ENCODE assay signal across 10 mouse cellular contexts in genomic region chr13:23537006-23537710, GRCm38 (mm10). TPM values are rescaled to one million over a fixed set of nuclear protein-coding genes. Genes with fewer than 3 reads are reported as not detected.
DNase-seq lines count a peak whose midpoint lies in the region; ATAC-seq and TF ChIP-seq lines count a peak whose summit lies in the region.
"Had no signal": no experiment of that assay in that cellular context is flagged by ENCODE, and none has a peak within 500 bp of the region (broad histone marks: within the 10 kb centered on the region; RNA-seq: fewer than 3 reads in every experiment).

No protein-coding gene starts in this region.

- ATAC-seq in lung, embryonic 14.5 days (ENCODE audit: insufficient read depth): no peak
- no peak for ATAC-seq in embryonic facial prominence, embryonic 11.5 days (replicated peaks; ENCODE audit: insufficient number of reproducible peaks, low FRiP score, low TSS enrichment, low read depth)
- no peak for ATAC-seq in hindbrain, embryonic 13.5 days (ENCODE audit: low FRiP score)

- peaks cover 13% of the 10 kb centered on the region; the same call in 1 of the 2 replicates for H3K4me1 ChIP-seq in lung, embryonic 14.5 days (ENCODE audit: insufficient read depth)
- no peaks in the 10 kb centered on the region for H3K4me1 ChIP-seq in embryonic facial prominence, embryonic 11.5 days (ENCODE audit: control insufficient read depth, insufficient read depth, low read length)
- H3K4me1 ChIP-seq in hindbrain, embryonic 13.5 days (replicated peaks): peaks cover 36% of the 10 kb centered on the region

- TF ChIP-seq CTCF in lung, embryonic 14.5 days (IDR thresholded peaks at IDR 0.05; ENCODE audit: low read depth): no peak

- H3K27ac ChIP-seq in lung, embryonic 14.5 days (ENCODE audit: low read depth): peak overlapping the region; percentile 99; the same call in 1 of the 2 replicates
- H3K27ac ChIP-seq in embryonic facial prominence, embryonic 11.5 days (replicated peaks; ENCODE audit: low read depth, low read length): no peak overlapping the region
- no peak overlapping the region for H3K27ac ChIP-seq in hindbrain, embryonic 13.5 days
- H3K27ac ChIP-seq in macrophage: peak overlapping the region; percentile 51; the same call in 1 of the 2 replicates

- H3K9me3 ChIP-seq in lung, embryonic 14.5 days (ENCODE audit: low read depth, low read length): no peaks in the 10 kb centered on the region
- no peaks in the 10 kb centered on the region for H3K9me3 ChIP-seq in embryonic facial prominence, embryonic 11.5 days (replicated peaks; ENCODE audit: control insufficient read depth, low read length)
- H3K9me3 ChIP-seq in hindbrain, embryonic 13.5 days: no peaks in the 10 kb centered on the region

- peak overlapping the region; percentile 75 for H3K9ac ChIP-seq in lung, embryonic 14.5 days
- H3K9ac ChIP-seq in embryonic facial prominence, embryonic 11.5 days (replicated peaks; ENCODE audit: low read length): peak overlapping the region; percentile 7; the same call in 1 of the 2 replicates
- no peak overlapping the region for H3K9ac ChIP-seq in hindbrain, embryonic 13.5 days

- 59% methylated on average over 3 of the region's 3 CpGs for WGBS in lung, embryonic 14.5 days
- 86% methylated on average over 3 of the region's 3 CpGs for WGBS in embryonic facial prominence, embryonic 11.5 days
- WGBS in hindbrain, embryonic 13.5 days: 87% methylated on average over 3 of the region's 3 CpGs
- 75% methylated on average over 2 of the region's 3 CpGs for WGBS in macrophage (ENCODE audit: missing documents)

- H3K4me3 ChIP-seq in lung, embryonic 14.5 days (ENCODE audit: low read depth, low read length): peak overlapping the region; percentile 53
- peak overlapping the region; percentile 56 for H3K4me3 ChIP-seq in embryonic facial prominence, embryonic 11.5 days (ENCODE audit: low read depth, low read length)
- no peak overlapping the region for H3K4me3 ChIP-seq in hindbrain, embryonic 13.5 days
- peak overlapping the region; percentile 39; the same call in 1 of the 2 replicates for H3K4me3 ChIP-seq in macrophage (ENCODE audit: inconsistent target)

- no peaks in the 10 kb centered on the region for H3K27me3 ChIP-seq in lung, embryonic 14.5 days (ENCODE audit: insufficient read depth, low read length)
- no peaks in the 10 kb centered on the region for H3K27me3 ChIP-seq in embryonic facial prominence, embryonic 11.5 days (ENCODE audit: control insufficient read depth, insufficient read depth, low read length)
- H3K27me3 ChIP-seq in hindbrain, embryonic 13.5 days: no peaks in the 10 kb centered on the region

- H3K36me3 ChIP-seq in lung, embryonic 14.5 days (ENCODE audit: insufficient read depth): no peaks in the 10 kb centered on the region
- no peaks in the 10 kb centered on the region for H3K36me3 ChIP-seq in embryonic facial prominence, embryonic 11.5 days (replicated peaks; ENCODE audit: control insufficient read depth, insufficient read depth, low read depth, low read length)
- H3K36me3 ChIP-seq in hindbrain, embryonic 13.5 days: no peaks in the 10 kb centered on the region
- no peaks in the 10 kb centered on the region for H3K36me3 ChIP-seq in macrophage (ENCODE audit: inconsistent target)

- no peak for DNase-seq in lung, embryonic 14.5 days
- DNase-seq in lung, adult 18-20 months: no peak
- no peak for DNase-seq in embryonic facial prominence, embryonic 11.5 days (ENCODE audit: low spot score)
- no peak for DNase-seq in frontal cortex, postnatal 10 days (ENCODE audit: low spot score in 2 of 2)
- DNase-seq in cerebellum, postnatal 10 days: no peak
- DNase-seq: cerebellum, adult 2 months; lung, postnatal 36 days; right cerebral cortex, postnatal 4 days had no signal

- no peaks in the 10 kb centered on the region for H3K79me2 ChIP-seq in macrophage (ENCODE audit: inconsistent target)

- peak overlapping the region; percentile 63 for H3K4me2 ChIP-seq in lung, embryonic 14.5 days
- H3K4me2 ChIP-seq in embryonic facial prominence, embryonic 11.5 days (ENCODE audit: low read depth, low read length): peak overlapping the region; percentile 17
- peak overlapping the region; percentile 74 for H3K4me2 ChIP-seq in hindbrain, embryonic 13.5 days

RNA-seq across cellular contexts. Expression of gene Hist1h3g, which starts 1.9 kb away (rescaled TPM):
- 6.6 and 7.5 TPM in 2 replicates for polyA plus RNA-seq in lung, embryonic 14.5 days (2014; fragmentation: Nextera tagmentation; extraction: Ambion mirVana)
- 6.1 and 7.8 TPM in 2 replicates for polyA plus RNA-seq in embryonic facial prominence, embryonic 11.5 days (2014; fragmentation: Nextera tagmentation; extraction: Ambion mirVana)
- 1.8 and 3.0 TPM in 2 replicates for polyA plus RNA-seq in hindbrain, embryonic 13.5 days (2015; fragmentation: Nextera tagmentation; extraction: Ambion mirVana)
- 1 to 10 TPM in 3 of 26 experiments, not detected in 23; 2.6 to 6.9 (median 3.0) TPM for total RNA-seq in macrophage (2018; cell fraction: chromatin; rRNA removed)
- total RNA-seq in macrophage (2018; cell fraction: cytosol; rRNA removed): 10 to 100 TPM in 3 of 26 experiments, 1 to 10 TPM in 21, under 1 TPM in 2; 0.91 to 17.1 (median 3.1) TPM
- 1 to 10 TPM in 3 of 26 experiments, not detected in 23; 2.4 to 9.1 (median 2.4) TPM for total RNA-seq in macrophage (2018; cell fraction: nucleus; rRNA removed)
- polyA plus RNA-seq in macrophage (2018): not detected in 3 replicates
- polyA plus RNA-seq: cerebellum, adult 2 months had no signal

RNA-seq across cellular contexts. Expression of gene Hist1h2af, which starts 3.5 kb away (rescaled TPM):
- 13.0 and 14.6 TPM in 2 replicates for polyA plus RNA-seq in lung, embryonic 14.5 days (2014; fragmentation: Nextera tagmentation; extraction: Ambion mirVana)
- polyA plus RNA-seq in embryonic facial prominence, embryonic 11.5 days (2014; fragmentation: Nextera tagmentation; extraction: Ambion mirVana): 7.8 and 7.9 TPM in 2 replicates
- 2.4 TPM in 1 of 2 replicates, not detected in the other for polyA plus RNA-seq in hindbrain, embryonic 13.5 days (2015; fragmentation: Nextera tagmentation; extraction: Ambion mirVana)
- total RNA-seq in macrophage (2018; cell fraction: chromatin; rRNA removed): 10 to 100 TPM in 2 of 26 experiments, 1 to 10 TPM in 5, not detected in 19; 3.1 to 25.0 (median 5.3) TPM
- 10 to 100 TPM in 15 of 26 experiments, 1 to 10 TPM in 11; 2.6 to 50.6 (median 16.0) TPM for total RNA-seq in macrophage (2018; cell fraction: cytosol; rRNA removed)
- 10 to 100 TPM in 1 of 26 experiments, 1 to 10 TPM in 14, not detected in 11; 2.4 to 22.9 (median 4.9) TPM for total RNA-seq in macrophage (2018; cell fraction: nucleus; rRNA removed)
- not detected in 3 replicates for polyA plus RNA-seq in macrophage (2018)

RNA-seq across cellular contexts. Expression of gene Hist1h2bh, which starts 6.0 kb away (rescaled TPM):
- polyA plus RNA-seq in lung, embryonic 14.5 days (2014; fragmentation: Nextera tagmentation; extraction: Ambion mirVana): 1.0 and 1.8 TPM in 2 replicates
- polyA plus RNA-seq in embryonic facial prominence, embryonic 11.5 days (2014; fragmentation: Nextera tagmentation; extraction: Ambion mirVana): 0.67 and 1.3 TPM in 2 replicates
- 0.29 TPM in 1 of 2 replicates, not detected in the other for polyA plus RNA-seq in hindbrain, embryonic 13.5 days (2015; fragmentation: Nextera tagmentation; extraction: Ambion mirVana)
- 1 to 10 TPM in 1 of 26 experiments, under 1 TPM in 7, not detected in 18; 0.51 to 1.7 (median 0.67) TPM for total RNA-seq in macrophage (2018; cell fraction: chromatin; rRNA removed)
- 1 to 10 TPM in 22 of 26 experiments, under 1 TPM in 4; 0.50 to 6.2 (median 1.7) TPM for total RNA-seq in macrophage (2018; cell fraction: cytosol; rRNA removed)
- 1 to 10 TPM in 3 of 26 experiments, under 1 TPM in 10, not detected in 13; 0.24 to 2.9 (median 0.72) TPM for total RNA-seq in macrophage (2018; cell fraction: nucleus; rRNA removed)
- polyA plus RNA-seq in macrophage (2018): 0.09 to 0.34 TPM (median 0.15 TPM) in 3 replicates

RNA-seq across cellular contexts. Expression of gene Hist1h4h, which starts 6.3 kb away (rescaled TPM):
- 7.1 and 7.6 TPM in 2 replicates for polyA plus RNA-seq in lung, embryonic 14.5 days (2014; fragmentation: Nextera tagmentation; extraction: Ambion mirVana)
- polyA plus RNA-seq in embryonic facial prominence, embryonic 11.5 days (2014; fragmentation: Nextera tagmentation; extraction: Ambion mirVana): 3.5 and 5.0 TPM in 2 replicates
- polyA plus RNA-seq in hindbrain, embryonic 13.5 days (2015; fragmentation: Nextera tagmentation; extraction: Ambion mirVana): 4.2 and 5.7 TPM in 2 replicates
- 10 to 100 TPM in 17 of 26 experiments, 1 to 10 TPM in 7, not detected in 2; 2.5 to 65.3 (median 15.5) TPM for total RNA-seq in macrophage (2018; cell fraction: chromatin; rRNA removed)
- total RNA-seq in macrophage (2018; cell fraction: cytosol; rRNA removed): 100 to 1,000 TPM in 8 of 26 experiments, 10 to 100 TPM in 18; 16.2 to 226 (median 79.6) TPM
- 100 to 1,000 TPM in 1 of 26 experiments, 10 to 100 TPM in 22, 1 to 10 TPM in 3; 3.2 to 104 (median 26.4) TPM for total RNA-seq in macrophage (2018; cell fraction: nucleus; rRNA removed)
- polyA plus RNA-seq in macrophage (2018): 1.0 to 1.9 TPM in 2 of 3 replicates, not detected in the other

RNA-seq across cellular contexts. Expression of gene Hist1h3f, which starts 6.7 kb away (rescaled TPM):
- 2.0 and 2.6 TPM in 2 replicates for polyA plus RNA-seq in lung, embryonic 14.5 days (2014; fragmentation: Nextera tagmentation; extraction: Ambion mirVana)
- 1.2 and 1.5 TPM in 2 replicates for polyA plus RNA-seq in embryonic facial prominence, embryonic 11.5 days (2014; fragmentation: Nextera tagmentation; extraction: Ambion mirVana)
- 0.38 TPM in 1 of 2 replicates, not detected in the other for polyA plus RNA-seq in hindbrain, embryonic 13.5 days (2015; fragmentation: Nextera tagmentation; extraction: Ambion mirVana)
- total RNA-seq in macrophage (2018; cell fraction: chromatin; rRNA removed): 1 to 10 TPM in 12 of 26 experiments, under 1 TPM in 3, not detected in 11; 0.66 to 8.1 (median 1.7) TPM
- 10 to 100 TPM in 8 of 26 experiments, 1 to 10 TPM in 17, under 1 TPM in 1; 0.94 to 20.0 (median 7.1) TPM for total RNA-seq in macrophage (2018; cell fraction: cytosol; rRNA removed)
- 1 to 10 TPM in 13 of 26 experiments, under 1 TPM in 7, not detected in 6; 0.48 to 6.5 (median 1.5) TPM for total RNA-seq in macrophage (2018; cell fraction: nucleus; rRNA removed)
- not detected in 3 replicates for polyA plus RNA-seq in macrophage (2018)

Comparison
In these comparisons a context has a peak if more than half of its experiments do, and no peak if none do; other contexts are left out.
1. H3K27ac ChIP-seq: peak in lung, embryonic 14.5 days (single experiment) and macrophage (single experiment); none in embryonic facial prominence, embryonic 11.5 days (single experiment) and hindbrain, embryonic 13.5 days (single experiment).
2. H3K4me2 ChIP-seq: peak in every context shown above with its lines; median percentile 74 in hindbrain, embryonic 13.5 days; 63 in lung, embryonic 14.5 days; 17 in embryonic facial prominence, embryonic 11.5 days.